In the genomic region with DNA sequence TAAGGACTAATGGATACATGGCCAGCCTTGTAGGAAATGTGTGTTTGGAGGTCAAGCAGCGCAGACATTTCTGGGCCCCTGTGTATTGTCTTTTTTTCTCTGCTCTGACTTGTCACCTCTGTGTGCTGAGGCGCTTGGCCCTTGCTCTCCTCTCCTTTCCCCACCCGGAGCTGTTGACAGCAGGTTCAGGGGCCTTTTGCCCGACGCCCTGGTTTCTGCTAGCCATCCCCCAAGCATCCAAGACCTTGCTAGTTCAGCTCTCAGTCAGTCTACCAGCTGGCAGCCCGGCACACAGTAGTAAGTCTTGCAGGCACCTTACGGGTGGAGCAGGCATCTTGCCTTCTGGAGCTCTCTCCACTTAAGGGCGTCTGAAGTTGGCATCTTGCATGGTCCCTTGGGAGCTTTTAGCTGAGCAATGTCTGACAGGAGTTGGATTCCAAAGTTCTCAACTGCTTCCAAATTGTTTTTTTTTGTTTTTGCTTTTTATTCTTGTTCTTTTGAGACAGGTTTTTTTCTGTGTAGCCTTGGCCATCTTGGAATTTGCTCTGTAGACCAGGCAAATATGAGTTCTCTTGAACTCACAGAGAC, we compare ENCODE assay signal across 22 mouse cellular contexts. TPM values are rescaled to one million over a fixed set of nuclear protein-coding genes. Genes with fewer than 3 reads are reported as not detected.
DNase-seq lines count a peak whose midpoint lies in the region; ATAC-seq lines count a peak whose summit lies in the region.
"Had no signal": no experiment of that assay in that cellular context is flagged by ENCODE, and none has a peak within 500 bp of the region (broad histone marks: within the 10 kb centered on the region; RNA-seq: fewer than 3 reads in every experiment).

No protein-coding gene starts in this region.

- ATAC-seq in heart, embryonic 14.5 days (ENCODE audit: insufficient number of reproducible peaks, insufficient read depth, low FRiP score, low read depth) = peak; percentile 48; the same call in 1 of the 2 replicates
- ATAC-seq in liver, embryonic 12.5 days = no peak
- ATAC-seq: forebrain, postnatal 0 days; hindbrain, embryonic 16.5 days; intestine, embryonic 15.5 days had no signal

- H3K36me3 ChIP-seq in heart, embryonic 14.5 days (ENCODE audit: control insufficient read depth, insufficient read depth, low read length) = no peaks in the 10 kb centered on the region
- H3K36me3 ChIP-seq in liver, embryonic 12.5 days = peaks cover 14% of the 10 kb centered on the region
- H3K36me3 ChIP-seq: intestine, embryonic 15.5 days had no signal

- WGBS in heart, embryonic 14.5 days = 36% methylated on average over 8 of the region's 8 CpGs
- 76% methylated on average over 8 of the region's 8 CpGs for WGBS in liver, embryonic 12.5 days (ENCODE audit: insufficient replicate concordance)

- H3K27me3 ChIP-seq in heart, embryonic 14.5 days (ENCODE audit: control insufficient read depth, insufficient read depth, low read length) = no peaks in the 10 kb centered on the region
- no peaks in the 10 kb centered on the region for H3K27me3 ChIP-seq in liver, embryonic 12.5 days (replicated peaks)
- H3K27me3 ChIP-seq: embryonic facial prominence, embryonic 12.5 days; intestine, embryonic 15.5 days; limb, embryonic 12.5 days had no signal

- H3K4me2 ChIP-seq in heart, embryonic 14.5 days (ENCODE audit: low read length) = no peak overlapping the region
- H3K4me2 ChIP-seq in liver, embryonic 12.5 days = no peak overlapping the region
- H3K4me2 ChIP-seq: embryonic facial prominence, embryonic 12.5 days; intestine, embryonic 15.5 days; limb, embryonic 12.5 days; liver, embryonic 11.5 days; midbrain, embryonic 11.5 days had no signal

- no peak overlapping the region for H3K4me3 ChIP-seq in heart, embryonic 14.5 days (ENCODE audit: control insufficient read depth in 1 of 2, insufficient read depth in 1 of 2, low read depth in 1 of 2, low read length in 2 of 2)
- H3K4me3 ChIP-seq in liver, embryonic 12.5 days = no peak overlapping the region
- H3K4me3 ChIP-seq: embryonic facial prominence, embryonic 12.5 days; hindbrain, embryonic 10.5 days; intestine, embryonic 15.5 days; limb, embryonic 12.5 days had no signal

- no peak overlapping the region for H3K9ac ChIP-seq in heart, embryonic 14.5 days (ENCODE audit: low read length)
- H3K9ac ChIP-seq in liver, embryonic 12.5 days = no peak overlapping the region
- H3K9ac ChIP-seq: embryonic facial prominence, embryonic 12.5 days; forebrain, postnatal 0 days; intestine, embryonic 15.5 days; limb, embryonic 12.5 days had no signal

- H3K27ac ChIP-seq in heart, embryonic 14.5 days (replicated peaks in 1 of 2; ENCODE audit: control insufficient read depth in 1 of 2, insufficient read depth in 1 of 2, low read depth in 2 of 2, low read length in 2 of 2) = peak overlapping the region; percentile 58 to 60
- no peak overlapping the region for H3K27ac ChIP-seq in liver, embryonic 12.5 days
- H3K27ac ChIP-seq: embryonic facial prominence, embryonic 12.5 days; hindbrain, embryonic 10.5 days; intestine, embryonic 15.5 days; limb, embryonic 12.5 days had no signal

- H3K9me3 ChIP-seq in heart, embryonic 14.5 days (ENCODE audit: control insufficient read depth, low read length) = no peaks in the 10 kb centered on the region
- no peaks in the 10 kb centered on the region for H3K9me3 ChIP-seq in liver, embryonic 12.5 days (replicated peaks)
- H3K9me3 ChIP-seq: embryonic facial prominence, embryonic 12.5 days; intestine, embryonic 15.5 days had no signal

- DNase-seq in heart, adult 18-20 months = peak; percentile 35 to 37
- no peak for DNase-seq in heart, postnatal 25 days (ENCODE audit: low spot score)
- DNase-seq in adipocyte (ENCODE audit: low spot score) = peak; percentile 87
- DNase-seq in layer of hippocampus, adult 9-10 months (ENCODE audit: low spot score) = no peak
- no peak for DNase-seq in retina, embryonic 14.5 days (ENCODE audit: low spot score)
- DNase-seq: cerebellum, adult 2 months; cerebellum, postnatal 25 days; forebrain, postnatal 0 days; kidney, adult 8-10 months; kidney, postnatal 10 days; lung, adult 18-20 months; lung, postnatal 10 days; thymus, postnatal 14 days had no signal

- H3K4me1 ChIP-seq in heart, embryonic 14.5 days (ENCODE audit: control insufficient read depth in 2 of 2, insufficient read depth in 2 of 2, low read length in 2 of 2) = peaks cover 28 to 61% of the 10 kb centered on the region in 2 experiments
- H3K4me1 ChIP-seq in liver, embryonic 12.5 days = peaks cover 51% of the 10 kb centered on the region

- intact Hi-C loops in heart, postnatal 25 days (cut with DNase I) = no loop called here

RNA-seq across cellular contexts. Expression of a gene that starts 17.2 kb away (rescaled TPM):
- total RNA-seq in heart, adult 18-20 months (2021) = 10 to 100 TPM; 27.9 to 28.6 TPM
- 10 to 100 TPM; 26.6 to 26.8 TPM for total RNA-seq in heart, postnatal 25 days (2021)
- polyA plus RNA-seq in heart, embryonic 14.5 days (2014; fragmentation: Nextera tagmentation; extraction: Ambion mirVana) = 22.9 and 24.8 TPM in 2 replicates
- polyA plus RNA-seq in liver, embryonic 12.5 days (2016; fragmentation: Nextera tagmentation; extraction: Ambion mirVana) = 9.5 and 10.2 TPM in 2 replicates

Comparison
In these comparisons a context has a peak if more than half of its experiments do, and no peak if none do; other contexts are left out.
1. DNase-seq: peak in heart, adult 18-20 months (2 of 2) and adipocyte (single experiment); none in heart, postnatal 25 days (single experiment), layer of hippocampus, adult 9-10 months (single experiment) and retina, embryonic 14.5 days (single experiment).